Mouse (Mus musculus) ovary, adult 18-20 months (tissue): Measurements from ENCODE around the gene Tnip3.

Source experiments
- DNase-seq: peaks from one replicate; pipeline ENCODE4 v3.0.0; 2022; ENCODE audit warnings: low spot score, mixed read lengths

The Tnip3 gene

GRCm38 (mm10) chr6:65525192-65525591 lies at the start of gene Tnip3:
Gene Tnip3 (plus strand): TSS chr6:65525313.
- no peak for DNase-seq

DNA sequence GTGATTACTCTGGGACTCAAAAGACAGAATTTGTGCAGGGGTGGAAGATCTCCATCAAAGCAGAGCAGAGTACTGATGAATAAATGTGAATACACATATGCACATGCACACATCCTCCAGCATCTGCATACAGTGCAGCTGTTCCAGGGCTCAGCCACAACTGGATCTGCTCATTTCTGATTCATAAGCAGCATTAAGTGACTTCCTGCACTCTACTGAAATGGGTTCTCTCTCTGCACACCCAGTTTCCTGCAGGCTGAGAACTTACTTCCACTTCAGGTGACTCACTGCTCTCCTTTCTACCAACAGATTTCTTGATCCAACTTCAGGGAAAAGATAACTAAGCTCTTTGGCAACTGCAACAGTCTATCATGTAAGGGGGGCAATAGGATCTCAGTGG lies 26.3 kb upstream of the Tnip3 start:
- no peak for DNase-seq

GRCm38 (mm10) chr6:65510051-65510669 lies 15.0 kb upstream of the Tnip3 start:
- peak; percentile 24 for DNase-seq

- DNase-seq: no peak
These were observed 11.3 kb upstream of the Tnip3 start for GRCm38 (mm10) chr6:65513813-65514212.

- DNase-seq: peak; percentile 31
These were observed 8.4 kb upstream of the Tnip3 start for GRCm38 (mm10) chr6:65516759-65517158.

GRCm38 (mm10) chr6:65520821-65521220 lies 4.3 kb upstream of the Tnip3 start:
- no peak for DNase-seq

- DNase-seq: no peak
These were observed 2.8 kb downstream of the Tnip3 start for GRCm38 (mm10) chr6:65527892-65528291.

GRCm38 (mm10) chr6:65531232-65531848 lies 6.2 kb downstream of the Tnip3 start:
- DNase-seq: no peak

DNA sequence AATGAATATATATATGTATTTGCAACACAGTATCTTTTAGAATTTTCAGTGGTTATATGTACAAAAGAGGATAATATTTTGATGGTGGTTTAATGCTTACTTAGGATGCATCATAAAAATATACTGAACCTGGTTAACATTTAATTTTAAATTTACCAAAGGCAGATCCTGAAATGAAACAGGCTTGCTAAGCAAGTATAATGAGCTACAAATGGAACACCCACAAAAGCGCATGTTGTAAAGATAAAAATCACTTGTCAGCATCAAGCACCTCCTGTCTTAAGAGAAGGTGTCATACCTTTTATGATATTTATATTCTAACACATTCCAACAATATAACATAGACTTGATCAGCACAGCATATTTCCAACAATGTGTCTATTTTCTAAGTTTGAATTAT lies 8.6 kb downstream of the Tnip3 start:
- DNase-seq: no peak

DNA sequence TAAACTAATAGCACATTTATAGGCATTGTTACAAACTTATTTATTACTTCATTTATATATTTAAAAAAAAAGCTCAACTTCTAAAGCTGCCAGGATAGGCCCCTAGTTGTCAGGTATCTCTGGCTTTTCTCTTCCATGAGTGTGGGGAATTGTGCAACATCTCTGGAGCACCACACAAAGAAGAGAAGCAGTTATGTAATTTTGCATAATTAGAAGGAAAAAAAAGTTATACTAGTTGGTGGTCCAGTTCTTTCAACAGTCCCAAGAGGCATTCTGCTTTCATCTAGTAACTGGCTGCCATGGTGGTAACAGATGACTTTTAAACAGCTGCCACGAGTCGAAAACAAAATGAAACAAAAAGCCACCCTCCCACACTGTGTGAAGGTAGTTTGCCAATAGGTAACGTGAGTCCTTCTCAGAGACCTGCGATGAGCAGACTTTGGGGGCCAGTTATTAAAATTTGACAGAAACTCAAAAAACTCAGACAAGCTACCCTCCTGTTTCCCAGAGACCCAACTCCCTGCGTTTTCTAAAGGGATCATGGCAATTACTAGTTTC lies 12.3 kb downstream of the Tnip3 start:
- no peak for DNase-seq

DNA sequence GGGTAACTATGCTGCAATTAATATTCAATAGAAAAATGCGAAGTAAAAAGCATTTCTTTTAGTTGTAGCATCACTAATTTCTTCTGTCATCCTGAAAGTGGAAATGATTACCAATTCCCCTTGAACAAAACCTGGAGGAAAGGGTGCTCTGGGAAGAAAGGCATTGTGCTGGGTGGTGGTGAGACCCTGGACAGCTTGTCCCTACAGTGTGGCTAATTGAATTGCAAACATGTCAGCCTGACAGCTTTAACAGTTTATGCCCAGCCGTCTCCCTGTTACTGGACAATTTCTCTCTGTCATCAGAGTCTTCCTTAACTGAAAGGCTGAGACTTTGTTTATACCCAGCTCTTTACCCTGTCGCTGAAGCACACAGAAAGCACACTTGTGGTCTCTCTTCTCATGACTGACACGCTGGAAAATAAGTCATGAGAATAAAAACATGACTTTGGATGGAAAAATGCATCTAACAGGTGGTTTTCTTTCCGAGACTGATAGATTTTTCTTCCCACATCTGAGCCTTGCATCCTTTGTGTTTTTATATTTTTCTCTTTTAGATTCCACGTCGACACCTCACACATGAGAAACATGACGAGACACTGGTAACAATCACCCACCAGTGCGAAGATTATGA lies 13.0 kb downstream of the Tnip3 start:
- DNase-seq: no peak

- DNase-seq: no peak
These were observed 13.8 kb downstream of the Tnip3 start for GRCm38 (mm10) chr6:65538921-65539320.

- no peak for DNase-seq
These were observed 15.0 kb downstream of the Tnip3 start for GRCm38 (mm10) chr6:65540138-65540537.

DNA sequence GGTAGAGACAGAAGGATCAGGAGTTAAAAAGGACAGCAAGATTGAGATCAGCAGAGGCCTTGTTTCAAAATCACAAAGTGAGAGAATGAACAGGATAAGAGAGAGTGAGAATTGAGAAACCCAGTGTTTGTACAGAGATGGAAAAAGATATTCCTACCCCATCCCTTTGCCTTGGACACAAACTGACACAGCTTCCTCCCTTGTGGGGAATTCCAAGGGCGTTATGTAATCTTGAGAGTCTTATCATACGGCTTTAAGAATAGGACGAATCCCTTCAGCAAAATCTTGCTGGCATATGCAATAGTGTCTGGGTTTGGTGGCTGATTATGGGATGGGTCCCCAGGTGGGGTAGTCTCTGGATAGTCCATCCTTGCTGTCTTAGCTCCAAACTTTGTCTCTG lies 16.0 kb downstream of the Tnip3 start:
- no peak for DNase-seq

GRCm38 (mm10) chr6:65542391-65542790 lies 17.3 kb downstream of the Tnip3 start:
- DNase-seq: no peak

GRCm38 (mm10) chr6:65542913-65543312 lies 17.8 kb downstream of the Tnip3 start:
- DNase-seq: no peak

GRCm38 (mm10) chr6:65563887-65564656 lies 39.0 kb downstream of the Tnip3 start:
- DNase-seq: no peak

DNA sequence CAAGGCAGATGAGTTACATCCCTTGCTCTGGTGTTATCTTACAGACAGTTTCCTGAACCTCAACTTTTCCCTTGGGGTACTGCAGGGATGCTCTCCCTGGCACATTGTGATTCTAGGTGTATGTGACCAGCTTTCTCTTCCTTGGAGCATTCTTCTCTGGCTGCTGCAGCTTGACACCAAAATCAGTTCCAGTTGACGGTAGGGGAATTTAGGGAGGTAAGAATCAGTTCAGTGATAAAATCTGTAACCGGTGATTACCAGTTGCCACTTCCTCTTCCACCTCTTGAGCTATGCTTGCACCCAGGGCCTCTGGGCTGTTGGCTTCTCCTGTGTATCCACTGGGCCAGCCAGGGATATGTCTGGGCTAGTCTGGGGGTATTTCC lies 39.5 kb downstream of the Tnip3 start:
- no peak for DNase-seq

DNA sequence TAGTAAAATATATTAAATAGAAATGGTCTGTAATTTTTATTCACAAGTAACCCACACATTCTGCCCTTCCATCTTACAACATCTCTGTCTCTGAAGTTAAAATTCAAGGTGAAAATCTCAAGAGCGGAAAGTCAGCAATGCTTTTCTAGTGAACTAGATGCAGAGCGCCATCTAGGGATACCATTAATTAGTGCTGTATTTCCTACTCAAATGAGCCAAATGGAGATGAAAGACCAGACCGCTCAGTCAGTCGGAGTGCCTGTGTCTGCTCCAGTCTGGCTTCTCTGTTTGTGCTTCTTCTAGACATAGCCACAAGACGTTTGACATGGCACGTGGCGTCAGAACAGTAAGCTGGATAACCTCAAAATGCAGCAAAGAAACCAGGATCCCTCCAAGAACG lies 44.6 kb downstream of the Tnip3 start:
- DNase-seq: no peak

GRCm38 (mm10) chr6:65578151-65578973 lies 53.2 kb downstream of the Tnip3 start:
- DNase-seq: no peak

DNA sequence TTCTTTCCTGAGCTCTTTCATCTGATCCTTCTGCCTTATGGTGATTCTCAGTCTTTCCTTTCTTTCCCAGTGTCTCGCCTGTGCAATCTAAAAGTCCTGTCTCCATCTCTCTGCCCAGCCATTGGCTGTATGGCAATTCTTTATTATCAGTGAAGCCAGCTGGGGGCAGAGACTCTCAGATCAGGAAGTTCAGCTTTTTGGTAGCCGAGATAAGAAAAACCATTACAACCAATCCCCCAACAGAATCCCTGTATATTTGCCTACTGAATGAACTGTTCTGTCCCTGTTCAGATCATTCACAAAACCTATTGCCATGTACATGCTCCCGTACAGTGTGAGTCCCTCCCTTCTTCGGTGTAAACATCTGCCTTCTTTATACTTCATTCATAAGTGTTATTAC lies 57.9 kb downstream of the Tnip3 start:
- DNase-seq: no peak

DNA sequence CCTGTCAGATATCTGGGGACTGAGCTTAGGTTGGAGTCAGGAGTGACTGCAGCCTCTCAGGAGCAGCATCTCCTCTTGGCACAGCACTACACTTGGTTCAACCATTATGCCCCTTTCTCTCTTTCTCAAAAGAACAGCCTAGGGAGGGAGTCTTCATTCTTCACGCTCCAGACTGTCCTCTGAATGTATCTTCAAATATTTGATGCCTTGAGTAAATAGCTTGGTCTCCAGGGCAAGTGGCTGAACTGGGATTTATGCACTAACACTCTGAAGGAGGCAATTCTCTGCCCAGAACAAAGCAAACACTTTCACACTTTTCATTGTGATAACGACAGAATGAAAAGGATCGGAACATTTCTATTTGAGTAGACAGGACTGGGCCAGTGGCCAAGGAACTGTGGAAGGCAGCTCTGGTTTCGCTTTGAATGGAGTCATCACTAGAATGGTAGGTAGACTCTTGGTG lies 59.8 kb downstream of the Tnip3 start:
- DNase-seq: no peak
